In genomic region chr5:72882412-72882765, GRCm38 (mm10) we compare ENCODE assay signal across 12 mouse cellular contexts. TPM values are rescaled to one million over a fixed set of nuclear protein-coding genes. Genes with fewer than 3 reads are reported as not detected.
A peak's percentile ranks its signal among the peaks of the same experiment; 100 is the strongest.
DNase-seq lines count a peak whose midpoint lies in the region; ATAC-seq and TF ChIP-seq lines count a peak whose summit lies in the region.
"Had no signal": no experiment of that assay in that cellular context is flagged by ENCODE, and none has a peak within 500 bp of the region (broad histone marks: within the 10 kb centered on the region; RNA-seq: fewer than 3 reads in every experiment).

No protein-coding gene starts in this region.

- 10% methylated on average over 2 of the region's 2 CpGs for WGBS in liver, adult 2 months
- 57% methylated on average over 2 of the region's 2 CpGs for WGBS in intestine, embryonic 16.5 days

- peaks cover 9% of the 10 kb centered on the region for H3K4me1 ChIP-seq in liver, adult 2 months (ENCODE audit: control insufficient read depth, insufficient read depth, low read length)
- H3K4me1 ChIP-seq in intestine, embryonic 16.5 days (ENCODE audit: control insufficient read depth, insufficient read depth, low read length) = no peaks in the 10 kb centered on the region
- H3K4me1 ChIP-seq: embryonic facial prominence, embryonic 15.5 days had no signal

- no peaks in the 10 kb centered on the region for H3K27me3 ChIP-seq in liver, adult 2 months (ENCODE audit: control insufficient read depth, insufficient read depth, low read length)
- no peaks in the 10 kb centered on the region for H3K27me3 ChIP-seq in intestine, embryonic 16.5 days (replicated peaks; ENCODE audit: control insufficient read depth, insufficient read depth, low read length)

- no peak overlapping the region for H3K4me3 ChIP-seq in liver, adult 2 months (ENCODE audit: insufficient read depth, low read depth, low read length)
- H3K4me3 ChIP-seq in intestine, embryonic 16.5 days (ENCODE audit: low read length) = no peak overlapping the region
- H3K4me3 ChIP-seq: embryonic facial prominence, embryonic 15.5 days; limb, embryonic 12.5 days; midbrain, embryonic 10.5 days had no signal

- H3K9me3 ChIP-seq in intestine, embryonic 16.5 days (ENCODE audit: control insufficient read depth, low read length) = no peaks in the 10 kb centered on the region
- H3K9me3 ChIP-seq: embryonic facial prominence, embryonic 15.5 days; limb, embryonic 12.5 days; midbrain, embryonic 10.5 days had no signal

- no peak for TF ChIP-seq POLR2A in liver, adult 2 months (IDR thresholded peaks at IDR 0.05; ENCODE audit: extremely low read depth, insufficient read depth, low read length)

- H3K36me3 ChIP-seq in liver, adult 2 months (ENCODE audit: control insufficient read depth, insufficient read depth, low read length) = no peaks in the 10 kb centered on the region
- no peaks in the 10 kb centered on the region for H3K36me3 ChIP-seq in intestine, embryonic 16.5 days (ENCODE audit: control insufficient read depth, insufficient read depth, low read length)
- H3K36me3 ChIP-seq: embryonic facial prominence, embryonic 15.5 days; limb, embryonic 12.5 days; midbrain, embryonic 10.5 days had no signal

- H3K4me2 ChIP-seq in intestine, embryonic 16.5 days (ENCODE audit: low read depth, low read length) = no peak overlapping the region
- H3K4me2 ChIP-seq: embryonic facial prominence, embryonic 15.5 days; hindbrain, embryonic 14.5 days; limb, embryonic 12.5 days had no signal

- peak; percentile 21 to 69 for DNase-seq in adrenal gland, adult (ENCODE audit: inconsistent age in 2 of 2, low spot score in 1 of 2)
- DNase-seq in adrenal gland, postnatal 10 days = no peak
- peak; percentile 59 for DNase-seq in liver, adult 2 months (ENCODE audit: extremely low read depth, low read depth, low spot score)
- no peak for DNase-seq in liver
- no peak for DNase-seq in lung, postnatal 25 days (ENCODE audit: low spot score)
- no peak for DNase-seq in c-Kit-positive CD71-positive TER-119-positive erythroid progenitor cells, embryonic 14.5 days (ENCODE audit: low spot score)

- H3K9ac ChIP-seq in liver, adult 2 months (ENCODE audit: low read depth, low read length) = no peak overlapping the region
- H3K9ac ChIP-seq in intestine, embryonic 16.5 days (ENCODE audit: low read depth, low read length) = no peak overlapping the region
- H3K9ac ChIP-seq: embryonic facial prominence, embryonic 15.5 days; hindbrain, embryonic 14.5 days; limb, embryonic 12.5 days had no signal

- no peaks in the 10 kb centered on the region for H3K79me2 ChIP-seq in liver, adult 2 months (ENCODE audit: control insufficient read depth, insufficient read depth, low read length)

- ATAC-seq in intestine, embryonic 16.5 days = peak; percentile 82
- ATAC-seq in cerebellum, adult (ENCODE audit: insufficient number of reproducible peaks, low FRiP score, low TSS enrichment) = no peak

- H3K27ac ChIP-seq in liver, adult 2 months (replicated peaks; ENCODE audit: insufficient read depth, low read depth, low read length) = no peak overlapping the region
- no peak overlapping the region for H3K27ac ChIP-seq in intestine, embryonic 16.5 days (ENCODE audit: low read length)
- H3K27ac ChIP-seq: embryonic facial prominence, embryonic 15.5 days; hindbrain, embryonic 14.5 days; limb, embryonic 12.5 days; midbrain, embryonic 10.5 days had no signal

- TF ChIP-seq CTCF in liver, adult 2 months (IDR thresholded peaks at IDR 0.05; ENCODE audit: low read depth, low read length) = no peak

RNA-seq across cellular contexts. Expression of gene Tec, which starts 14.1 kb away (rescaled TPM):
- total RNA-seq in adrenal gland, postnatal 10 days (2021) = 1 to 10 TPM; 3.5 to 4.9 TPM
- total RNA-seq in liver, adult 2 months (2014; rRNA removed) = 17.7 and 24.7 TPM in 2 replicates
- 5.3 and 6.6 TPM in 2 replicates for polyA plus RNA-seq in liver, adult 2 months (2012; rRNA removed)
- 14.9 and 15.0 TPM in 2 replicates for polyA plus RNA-seq in intestine, embryonic 16.5 days (2015; fragmentation: Nextera tagmentation; extraction: Ambion mirVana)

RNA-seq across cellular contexts. Expression of gene Slain2, which starts 31.7 kb away (rescaled TPM):
- 10 to 100 TPM; 56.1 to 59.8 TPM for total RNA-seq in adrenal gland, postnatal 10 days (2021)
- 12.7 and 14.0 TPM in 2 replicates for total RNA-seq in liver, adult 2 months (2014; rRNA removed)
- polyA plus RNA-seq in liver, adult 2 months (2012; rRNA removed) = 10.3 and 10.7 TPM in 2 replicates
- polyA plus RNA-seq in intestine, embryonic 16.5 days (2015; fragmentation: Nextera tagmentation; extraction: Ambion mirVana) = 7.8 and 9.1 TPM in 2 replicates

Comparison
In these comparisons a context has a peak if more than half of its experiments do, and no peak if none do; other contexts are left out.
1. DNase-seq: peak in adrenal gland, adult (2 of 2) and liver, adult 2 months (single experiment); none in adrenal gland, postnatal 10 days (single experiment), liver (single experiment), lung, postnatal 25 days (single experiment) and c-Kit-positive CD71-positive TER-119-positive erythroid progenitor cells, embryonic 14.5 days (single experiment).